Mouse (Mus musculus) thymus, adult 18-20 months (tissue): ENCODE measurements around the gene Esrrg.

ENCODE experiments used
- DNase-seq, 2 experiments: peaks; one replicate each; pipeline ENCODE4 v3.0.0; 2022; ENCODE audit warnings: mixed read lengths in 2 of 2

Gene Esrrg

DNA sequence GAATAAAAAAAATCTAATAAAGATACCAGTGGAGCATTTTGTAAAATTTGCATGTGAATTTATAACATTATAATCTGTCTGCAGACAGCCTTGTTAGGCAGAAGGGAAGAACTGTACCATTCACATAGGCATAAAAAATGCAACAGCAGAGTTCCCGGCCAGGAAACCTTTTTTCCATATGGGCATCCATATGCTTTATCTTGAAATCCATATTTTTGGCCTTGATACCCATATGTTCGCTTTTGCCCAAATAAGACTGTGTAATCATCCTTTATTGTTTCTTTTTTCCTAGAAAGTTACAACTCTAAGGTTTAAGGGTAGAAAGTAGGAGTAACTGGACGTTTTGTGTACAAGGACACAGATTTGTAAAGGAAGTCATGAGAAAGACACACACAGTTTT is 226.0 kb downstream of the Esrrg start:
- DNase-seq, result no peak

DNA sequence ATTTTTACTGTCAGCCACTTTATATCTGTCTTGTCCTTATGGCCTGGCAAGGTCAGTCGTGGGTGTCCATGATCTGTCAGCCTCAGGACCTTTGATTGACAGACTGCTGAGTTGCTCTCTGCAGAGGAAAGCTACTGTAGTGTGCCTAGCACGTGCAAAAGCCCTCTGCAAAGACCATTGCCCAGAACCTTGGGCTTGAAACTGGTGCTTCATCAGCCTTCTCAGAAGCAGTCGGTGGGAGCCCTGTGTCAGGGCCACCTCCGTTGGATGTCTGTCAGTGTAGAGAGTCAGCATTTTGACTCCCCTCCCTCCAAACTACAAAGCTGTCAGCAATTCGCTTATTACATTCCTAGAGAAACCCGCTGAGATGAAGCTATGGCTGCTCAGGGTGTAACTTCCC is 227.8 kb downstream of the Esrrg start:
- DNase-seq, result no peak

DNA sequence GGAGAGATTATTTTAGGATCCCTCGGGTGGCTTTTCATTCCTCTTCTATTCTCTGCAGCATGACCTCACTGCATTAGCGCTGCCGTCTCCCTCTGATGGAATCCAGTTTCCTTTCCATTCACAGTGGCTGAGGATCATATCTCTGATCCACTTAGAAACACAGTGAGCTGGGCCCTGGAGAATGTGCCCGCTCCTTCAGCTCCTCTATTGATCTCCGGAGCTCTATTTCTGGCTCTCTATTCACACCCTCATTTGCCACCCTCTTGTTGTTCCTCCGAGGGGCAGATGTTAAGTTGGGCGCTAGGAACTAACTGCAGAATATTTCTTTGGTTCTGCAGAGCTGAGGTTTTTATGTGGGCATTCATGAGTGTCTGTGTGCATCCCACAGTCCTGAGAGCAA is 228.3 kb downstream of the Esrrg start:
- no peak for DNase-seq

DNA sequence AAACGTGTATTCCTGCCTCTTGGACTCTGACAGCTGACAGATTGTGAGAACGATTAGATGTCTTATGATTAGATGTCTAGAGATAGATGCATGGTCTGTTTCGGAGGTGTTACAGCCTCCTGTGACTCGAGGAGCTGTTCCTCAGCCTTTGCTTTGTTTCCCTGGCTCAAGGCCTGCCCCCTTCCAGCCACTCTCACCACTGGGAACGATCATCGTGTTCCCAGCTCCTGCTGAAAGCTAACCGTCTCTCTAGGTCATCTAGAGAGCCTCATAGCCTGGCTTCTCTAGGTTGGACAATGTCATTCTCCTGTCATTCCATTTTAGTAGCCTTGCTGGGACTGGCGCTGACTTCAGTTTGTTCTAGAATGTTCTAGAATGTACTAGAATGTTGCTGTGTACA is 233.0 kb downstream of the Esrrg start:
- DNase-seq, result no peak

DNA sequence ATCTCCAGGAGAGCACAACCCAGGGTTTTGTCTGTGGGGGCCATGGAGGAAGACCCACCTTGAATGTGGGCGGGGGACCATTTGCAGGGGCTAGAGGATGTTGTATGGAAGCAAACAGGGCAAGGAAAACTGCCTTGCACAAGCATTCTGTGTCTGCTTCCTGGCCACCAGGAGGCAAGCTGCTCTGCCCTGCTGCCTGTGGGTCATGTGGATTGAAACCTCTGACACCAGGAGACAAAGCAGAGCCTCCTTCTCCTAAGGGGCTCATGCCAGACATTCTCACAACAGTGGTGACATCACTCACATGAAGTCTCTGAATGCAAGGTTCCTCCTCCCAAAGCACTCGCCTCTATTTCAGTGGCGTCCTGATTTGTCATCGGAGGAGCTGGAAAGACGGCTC is 234.1 kb downstream of the Esrrg start:
- no peak for DNase-seq

DNA sequence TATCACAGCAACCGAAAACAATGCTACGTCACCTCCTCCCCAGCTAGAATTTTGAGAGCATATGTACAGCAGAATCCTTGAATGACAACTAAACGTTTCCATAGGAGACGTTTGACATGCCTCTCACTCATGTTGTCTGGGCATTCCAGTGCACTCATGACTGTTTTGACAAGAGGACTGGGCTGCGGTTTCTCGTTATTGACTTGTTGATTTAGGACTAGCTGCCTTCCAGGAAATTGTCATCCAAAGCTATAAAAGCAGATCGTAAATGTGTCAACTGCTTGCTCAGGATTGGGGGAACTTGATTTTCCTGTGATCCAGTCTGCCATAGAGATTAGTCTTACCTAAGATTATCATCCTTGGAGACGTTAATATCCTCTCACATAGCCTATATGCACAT is 245.6 kb downstream of the Esrrg start:
- DNase-seq, result no peak

DNA sequence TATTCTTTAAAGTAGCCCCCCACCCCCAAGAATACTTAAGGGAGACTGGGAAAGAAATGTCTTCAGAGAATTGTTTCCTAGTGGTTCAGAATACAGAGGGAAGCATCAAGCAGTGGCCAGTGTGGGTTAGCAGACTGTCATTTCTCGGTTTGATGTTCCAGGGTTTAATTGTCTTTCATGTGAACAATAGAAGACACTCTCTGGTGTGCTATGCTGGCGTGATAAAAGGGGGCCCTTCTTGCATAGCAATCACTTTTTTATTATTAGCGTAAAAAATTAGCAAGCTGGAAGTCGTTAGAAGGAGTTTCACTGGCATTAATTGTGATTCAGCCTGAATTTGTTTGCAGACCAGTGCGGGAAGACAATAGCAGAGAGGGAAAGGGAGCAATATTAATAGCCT is 253.7 kb downstream of the Esrrg start:
- no peak for DNase-seq

DNA sequence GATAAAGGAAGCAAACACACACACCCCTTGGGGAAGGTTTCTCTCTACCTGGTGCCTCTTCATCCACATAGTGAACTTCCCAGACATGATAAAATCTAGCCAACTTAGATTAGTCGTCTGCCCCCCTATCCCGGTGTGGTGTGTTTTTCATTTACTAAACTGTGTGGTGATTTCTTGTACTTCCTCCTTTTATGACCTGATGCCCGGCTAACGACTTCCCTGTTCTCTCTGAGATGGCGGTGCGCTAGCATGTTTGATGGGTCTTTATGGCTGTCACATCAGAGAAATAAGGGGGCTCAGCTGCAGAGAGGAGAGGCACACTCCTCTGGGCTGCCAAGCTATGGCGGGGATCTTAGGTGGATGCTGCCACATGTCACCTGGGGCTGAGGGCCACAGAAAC is 259.8 kb downstream of the Esrrg start:
- DNase-seq, result no peak

DNA sequence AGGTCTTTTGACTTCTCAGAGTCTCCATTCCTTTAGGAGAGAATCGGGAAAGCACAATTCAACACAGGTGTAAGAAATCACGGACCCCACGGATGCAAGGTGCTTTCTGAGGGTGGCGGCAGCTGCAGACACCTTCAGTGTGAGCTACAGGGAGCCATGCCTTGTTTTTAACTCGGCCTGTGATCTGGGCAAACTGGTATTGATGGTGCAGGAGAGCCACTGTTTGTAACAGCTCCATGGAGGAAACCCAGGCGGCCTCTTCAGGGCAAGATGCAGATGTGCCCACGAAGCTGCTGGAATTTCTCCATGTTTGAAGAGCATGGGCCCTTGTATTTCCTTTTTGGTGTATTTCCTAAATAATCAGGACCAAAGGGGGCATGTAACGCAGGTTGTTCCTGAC is 263.6 kb downstream of the Esrrg start:
- no peak for DNase-seq

DNA sequence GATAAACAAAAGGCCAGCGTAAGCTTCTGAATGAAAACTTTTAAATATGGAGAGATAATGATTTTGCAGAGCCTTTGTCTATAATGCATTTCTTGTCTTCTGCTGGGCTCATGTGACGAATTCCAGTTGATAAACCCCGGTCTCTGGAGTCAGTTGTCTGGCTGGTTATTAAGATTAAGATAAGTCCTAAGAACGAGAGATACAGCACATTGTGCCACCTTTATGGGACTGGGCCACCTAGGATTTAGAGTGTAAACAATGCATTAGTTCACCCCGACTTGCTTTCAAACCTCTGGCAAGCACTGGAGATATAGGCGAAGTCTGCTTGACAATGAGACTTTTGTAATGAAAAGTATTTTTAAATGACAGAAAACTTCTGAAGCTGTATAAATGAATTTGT is 264.2 kb downstream of the Esrrg start:
- no peak for DNase-seq

DNA sequence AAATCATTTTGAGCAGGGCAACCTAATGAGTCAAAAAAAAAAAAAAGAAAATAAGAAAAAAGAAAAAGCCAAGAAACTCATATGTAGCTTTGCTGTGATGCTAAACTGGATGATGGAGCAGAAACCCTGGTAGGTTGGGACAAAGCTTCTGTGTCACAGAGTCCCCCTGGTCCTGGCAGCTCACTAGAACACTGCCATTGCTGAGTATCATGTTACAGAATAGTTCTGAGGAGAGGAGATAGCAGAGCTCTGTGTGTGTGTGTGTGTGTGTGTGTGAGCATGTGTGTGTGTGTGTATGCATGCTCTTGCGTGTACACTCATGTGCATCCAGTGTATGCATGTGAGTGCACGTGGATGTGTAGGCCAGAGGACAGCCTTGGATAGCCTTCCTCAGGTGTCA is 265.2 kb downstream of the Esrrg start:
- DNase-seq, result no peak

DNA sequence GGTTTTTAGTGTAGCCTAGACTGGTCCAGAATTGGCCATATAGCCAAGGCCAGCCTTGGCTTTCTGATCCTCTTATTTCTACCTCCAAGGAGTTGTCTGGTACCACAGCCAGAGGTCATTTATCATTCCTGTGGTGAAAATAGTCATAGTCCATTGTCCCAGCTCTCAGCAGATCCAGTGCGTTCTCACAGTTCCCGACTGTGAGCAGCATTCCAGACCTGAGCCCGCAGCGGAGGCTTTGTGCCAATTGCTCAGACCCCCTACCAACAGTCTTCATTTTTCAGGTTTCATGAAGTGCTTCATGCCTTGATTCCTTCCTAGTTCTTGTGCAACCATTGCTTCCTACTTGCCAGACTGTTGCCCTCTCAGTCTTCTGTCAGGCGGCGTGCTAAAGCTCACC is 278.7 kb downstream of the Esrrg start:
- no peak for DNase-seq

DNA sequence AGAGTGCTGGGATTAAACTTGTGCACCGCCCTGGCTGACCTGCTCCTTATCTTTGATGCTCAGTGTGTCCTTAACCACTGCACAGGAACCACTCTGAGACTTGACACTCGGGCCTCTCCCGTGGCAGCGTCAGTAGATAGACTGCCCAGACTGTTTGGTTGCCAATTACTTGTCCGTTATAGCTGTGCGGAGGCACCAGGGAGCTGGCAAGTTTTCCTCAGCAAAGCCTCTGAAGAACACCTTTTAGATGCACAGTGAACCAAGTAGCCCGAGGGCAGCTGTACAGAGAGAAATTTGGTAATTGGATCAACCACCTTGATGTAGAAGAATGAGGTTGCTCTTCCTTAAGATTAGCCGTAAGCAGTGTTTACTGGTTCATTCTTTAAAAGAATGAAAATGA is 279.6 kb downstream of the Esrrg start:
- no peak for DNase-seq

DNA sequence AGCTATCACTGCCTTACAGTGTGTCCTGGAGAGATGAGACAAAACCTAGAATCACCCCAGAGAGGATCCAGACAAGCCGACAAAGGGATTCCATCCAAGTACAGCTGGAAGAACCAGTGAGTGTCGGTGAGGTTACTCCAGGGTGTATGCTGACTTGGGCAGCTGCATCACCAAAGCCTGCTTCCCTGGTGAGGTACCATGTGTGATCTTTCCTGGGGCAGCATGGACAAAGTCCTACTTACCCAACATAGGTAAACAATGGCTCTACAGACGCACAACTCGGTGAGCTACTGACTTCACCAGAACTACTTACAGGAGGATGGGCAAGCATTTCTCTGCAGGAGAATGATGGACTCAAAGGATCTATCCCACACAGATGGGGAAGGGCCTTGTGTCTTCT is 280.5 kb downstream of the Esrrg start:
- no peak for DNase-seq

DNA sequence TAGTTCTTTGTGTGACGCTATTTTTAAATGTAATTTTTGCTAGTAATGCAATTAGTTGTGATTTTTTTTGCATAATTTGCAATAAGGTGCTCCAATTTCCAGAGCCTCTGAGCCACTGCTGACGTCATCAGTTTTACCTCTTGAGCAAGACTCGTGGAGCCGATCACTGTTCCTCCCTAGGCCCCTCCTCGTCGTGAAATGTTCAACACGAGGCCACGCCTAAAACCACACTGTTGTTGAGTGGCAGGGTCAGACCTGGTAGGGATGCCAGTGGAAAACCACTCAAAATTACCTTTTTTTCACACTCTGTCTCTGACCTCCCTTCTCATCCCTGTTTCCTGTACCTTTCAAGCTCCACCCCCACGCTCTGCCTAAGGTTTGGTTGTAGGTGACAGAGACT is 282.7 kb downstream of the Esrrg start:
- no peak for DNase-seq

DNA sequence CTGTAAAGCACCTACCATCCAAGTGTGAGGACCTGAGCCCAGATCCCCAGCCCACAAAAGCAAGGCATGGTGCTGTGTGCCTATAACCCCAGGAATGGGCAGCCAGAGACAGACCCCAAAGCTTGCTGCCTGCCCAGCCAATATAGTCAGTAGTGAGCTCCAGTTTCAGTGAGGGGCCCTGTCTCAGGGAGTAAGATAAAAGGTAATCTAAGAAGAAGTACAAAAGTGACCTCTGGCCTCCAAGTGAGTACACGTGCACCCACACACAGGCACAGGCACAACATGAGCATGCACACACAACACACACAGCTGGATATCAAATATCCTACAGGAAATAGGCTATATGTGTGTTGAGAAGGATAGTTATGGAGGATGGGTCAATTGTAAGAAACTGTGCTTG is 286.9 kb downstream of the Esrrg start:
- no peak for DNase-seq

DNA sequence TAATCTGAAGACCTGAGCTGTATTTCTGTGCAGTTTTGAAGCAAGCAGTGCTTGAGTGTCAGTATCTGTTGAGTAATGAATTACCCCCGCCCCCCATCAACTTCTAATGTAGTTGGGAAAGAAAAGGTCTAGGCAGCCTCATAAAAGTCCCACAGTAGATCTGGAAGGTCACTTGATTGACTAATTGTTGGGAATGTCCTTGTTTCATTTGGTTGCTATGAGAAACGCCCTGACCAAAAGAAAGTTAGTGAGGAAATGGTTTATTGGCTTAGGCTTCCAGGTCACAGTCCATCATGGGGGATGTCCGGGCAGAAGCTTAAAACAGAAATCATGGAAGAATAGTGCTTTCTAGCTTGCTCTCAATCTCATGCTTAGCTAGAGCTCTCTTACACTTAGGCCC is 287.7 kb downstream of the Esrrg start:
- DNase-seq, result no peak

DNA sequence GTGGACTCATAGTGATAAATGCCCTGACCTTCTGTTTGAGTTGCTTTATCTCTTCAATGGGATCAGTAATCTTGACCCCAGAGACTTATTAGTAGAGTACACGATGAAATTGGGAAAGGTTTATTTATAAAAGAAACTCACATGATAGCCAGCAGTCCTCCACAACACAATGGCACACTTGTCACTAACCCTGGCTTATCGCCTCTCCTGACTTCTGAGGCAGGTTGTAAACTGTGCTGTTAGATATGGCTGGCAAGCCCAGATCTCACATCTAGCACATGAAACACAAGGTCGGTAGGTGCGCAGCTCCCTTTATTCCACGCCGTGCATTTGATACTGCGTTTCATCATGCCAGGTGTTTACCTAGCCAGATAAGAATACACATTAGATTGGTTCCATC is 288.3 kb downstream of the Esrrg start:
- no peak for DNase-seq

DNA sequence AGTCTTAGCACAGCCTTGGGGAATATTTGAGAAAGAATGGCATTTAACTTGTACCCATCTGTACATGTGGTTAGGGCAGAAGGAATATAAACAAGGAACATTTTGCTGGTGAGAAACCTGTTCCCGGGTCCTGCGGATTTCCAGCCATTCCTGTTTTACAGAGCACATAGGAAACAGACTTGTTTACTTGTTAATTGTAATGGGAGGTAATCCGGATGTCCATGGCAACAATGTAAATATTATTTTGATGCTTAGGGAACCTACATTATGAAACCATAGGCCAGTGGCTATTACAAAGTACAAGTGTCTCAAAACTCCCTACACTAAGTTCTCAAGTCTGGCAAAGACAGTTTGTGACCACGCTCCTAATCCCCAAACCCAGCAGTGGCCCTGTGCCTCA is 290.9 kb downstream of the Esrrg start:
- no peak for DNase-seq

DNA sequence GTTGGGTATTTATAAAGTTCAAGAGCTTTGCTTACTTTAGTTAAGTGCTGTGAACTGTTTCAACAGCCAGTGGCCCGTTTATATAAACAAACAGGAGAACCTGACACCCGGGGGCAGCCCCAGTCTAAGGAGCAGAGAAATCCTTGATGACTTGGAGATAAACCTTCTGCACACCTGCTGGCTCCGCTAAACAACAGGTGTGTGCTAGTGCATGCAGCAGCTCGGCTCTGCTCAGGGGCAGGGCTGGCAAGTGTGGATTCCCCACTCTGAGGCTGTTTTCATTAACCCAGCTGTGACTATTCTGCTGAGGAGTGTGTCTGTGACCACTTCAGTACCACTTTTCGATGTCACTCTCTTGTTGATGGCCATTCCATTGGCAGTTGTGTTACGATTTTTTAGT is 292.2 kb downstream of the Esrrg start:
- DNase-seq, result no peak

DNA sequence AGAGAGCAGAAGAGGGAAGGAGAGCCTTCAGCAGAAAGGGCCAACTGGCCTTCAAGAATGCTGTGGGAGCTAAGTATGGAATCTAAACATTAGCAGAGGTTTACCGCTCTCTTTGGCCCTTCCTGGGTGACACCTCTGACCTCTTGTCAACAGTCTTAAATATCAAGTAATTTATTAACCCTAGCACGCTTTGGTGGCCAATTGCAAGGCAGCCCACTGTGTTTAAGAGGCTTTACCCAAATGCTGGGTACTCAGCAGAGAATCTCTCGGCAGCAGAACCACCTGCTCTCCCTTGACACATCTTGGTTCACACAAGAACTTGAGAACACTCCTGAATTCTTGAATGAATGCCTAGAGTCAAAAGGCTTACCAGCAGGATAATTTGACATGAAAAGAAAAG is 293.6 kb downstream of the Esrrg start:
- DNase-seq, result no peak

DNA sequence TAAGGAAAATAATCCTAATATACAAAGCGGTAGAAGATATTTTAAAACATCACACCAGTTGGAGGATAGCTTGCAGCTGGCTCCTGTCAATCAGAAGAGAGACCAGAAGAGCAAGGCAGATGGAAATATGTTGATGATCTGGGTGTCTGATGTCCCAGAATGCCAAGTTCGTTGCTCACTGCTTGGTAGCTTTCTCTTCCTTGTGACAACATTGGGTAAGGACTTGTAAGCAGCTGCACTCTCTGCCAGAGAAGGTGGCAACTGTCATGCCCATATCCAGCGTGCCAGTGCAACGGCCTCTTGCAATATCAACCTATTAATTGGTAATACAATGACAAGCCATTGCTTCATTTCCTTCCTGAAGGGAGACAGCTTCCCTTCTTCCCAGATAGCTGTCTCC is 296.1 kb downstream of the Esrrg start:
- DNase-seq, result no peak

DNA sequence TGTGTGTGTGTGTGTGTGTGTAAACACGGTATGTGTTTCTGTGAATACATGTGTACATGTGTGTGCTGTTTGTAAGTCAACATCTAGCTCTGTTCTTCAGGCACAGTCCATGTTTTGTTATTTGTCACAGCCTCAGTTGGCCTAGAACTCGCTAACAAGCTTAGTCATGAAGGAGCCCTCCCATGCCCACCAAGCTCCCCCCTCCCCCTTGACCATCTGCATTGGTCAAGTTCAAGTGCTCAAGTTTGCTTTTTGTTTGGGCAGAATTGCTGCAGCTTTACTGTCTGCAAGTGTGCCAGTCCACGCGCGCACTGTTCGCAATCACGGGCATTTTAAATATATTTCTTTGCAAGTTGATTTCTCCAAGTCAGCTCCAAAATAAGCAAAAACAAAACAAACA is 298.8 kb downstream of the Esrrg start:
- DNase-seq, result no peak

DNA sequence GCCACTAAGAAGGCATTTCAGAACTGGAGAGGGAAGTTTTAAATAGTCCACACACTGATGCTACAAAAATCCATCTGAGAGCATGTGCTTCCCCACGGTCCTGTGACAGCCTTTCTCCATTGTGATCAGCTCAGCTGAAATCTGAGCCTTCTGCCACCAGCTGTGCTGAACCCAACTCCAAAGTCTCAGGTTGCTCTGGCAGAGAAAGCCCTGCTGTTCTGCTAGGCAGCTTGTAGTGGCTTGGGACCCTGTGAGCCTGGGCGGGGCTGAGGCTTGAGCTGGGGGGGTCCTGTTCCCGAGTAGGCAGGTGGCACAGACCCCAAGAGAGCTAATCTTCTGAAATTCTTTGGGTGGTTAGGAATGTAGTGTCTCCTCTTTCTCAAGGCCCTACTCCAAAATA is 299.3 kb downstream of the Esrrg start:
- DNase-seq, result no peak

DNA sequence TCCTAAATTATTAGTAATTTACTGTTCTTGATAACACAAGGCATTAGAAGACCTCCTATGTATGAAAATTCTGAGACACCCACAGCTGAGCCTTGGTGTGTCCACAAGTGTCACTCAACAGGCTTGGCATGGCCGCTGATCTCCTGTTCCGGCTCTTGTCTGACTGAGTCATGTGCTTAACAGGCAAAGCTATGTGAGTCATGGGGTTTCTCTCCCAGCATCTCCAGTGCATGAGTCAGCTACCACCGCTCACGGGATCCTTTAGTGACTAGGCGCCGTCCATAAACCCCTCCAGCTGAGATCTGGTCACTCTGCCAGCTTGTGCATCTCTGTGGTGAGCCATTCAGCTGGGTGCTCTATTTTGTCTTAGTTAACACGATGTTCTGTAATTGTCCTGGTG is 302.1 kb downstream of the Esrrg start:
- no peak for DNase-seq

DNA sequence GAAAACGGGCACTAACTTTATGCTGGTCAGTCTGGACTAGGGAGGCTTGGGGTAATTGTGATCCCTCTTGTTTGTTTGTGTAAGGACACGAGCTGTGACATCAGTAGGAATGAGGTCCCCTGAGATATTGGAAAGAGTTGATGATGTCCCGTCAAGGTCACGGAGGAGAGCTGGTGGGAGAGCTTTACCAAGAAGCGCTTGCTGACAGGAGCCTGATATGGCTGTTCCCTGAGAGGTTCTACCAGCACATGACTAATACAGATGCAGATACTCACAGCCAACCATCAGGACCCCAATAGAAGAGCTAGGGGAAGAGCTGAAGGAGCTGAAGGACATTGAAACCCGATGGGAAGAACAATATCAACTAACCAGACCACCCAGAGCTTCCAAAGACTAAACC is 302.6 kb downstream of the Esrrg start:
- no peak for DNase-seq

DNA sequence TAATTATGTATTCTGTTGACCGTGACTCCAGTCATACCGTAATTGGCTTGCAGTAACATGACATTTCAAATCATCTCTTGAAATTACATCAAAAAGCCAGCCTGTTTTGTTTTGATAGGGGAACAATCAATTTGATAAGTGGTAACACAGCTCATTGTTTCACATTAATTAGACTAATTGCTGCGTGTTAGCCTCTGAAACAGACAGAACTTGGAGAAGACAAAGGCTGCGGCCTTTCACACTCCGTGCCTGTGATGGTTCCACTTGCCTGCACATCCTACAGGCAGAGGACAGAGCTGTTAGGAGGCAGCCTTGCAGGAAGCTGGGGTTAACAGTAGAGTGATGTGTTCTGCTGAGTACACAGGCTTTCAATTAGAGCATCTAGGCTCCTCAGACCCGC is 309.7 kb downstream of the Esrrg start:
- DNase-seq, result no peak
